Mouse (Mus musculus): ENCODE data around the gene Bicd2. TPM values are rescaled to one million over a fixed set of nuclear protein-coding genes. Genes with fewer than 3 reads are reported as not detected.

Bicd2 gene
- polyA plus RNA-seq, 1 experiment from 2014 or later, result 26.2 TPM

GRCm38 (mm10) chr13:49311642-49312041 lies 29.7 kb upstream of the Bicd2 start:
- ATAC-seq (ENCODE audit: insufficient read depth, low FRiP score, low read depth), result no peak
- Histone ChIP-seq H3K27me3 (replicated peaks) (no peaks in the 10 kb centered on the region), H3K9me3 (no peaks in the 10 kb centered on the region), H3K27ac (no peak overlapping the region), H3K4me3 (replicated peaks) (no peak overlapping the region), H3K4me1 (peaks cover 8% of the 10 kb centered on the region), H3K9ac (no peak overlapping the region), H3K36me3 (no peaks in the 10 kb centered on the region), H3K4me2 (no peak overlapping the region)
- 60% methylated on average over 7 of the region's 7 CpGs for WGBS

- ATAC-seq (ENCODE audit: insufficient read depth, low FRiP score, low read depth), result no peak
- Histone ChIP-seq H3K36me3 (no peaks in the 10 kb centered on the region), H3K27me3 (replicated peaks) (no peaks in the 10 kb centered on the region), H3K9ac (no peak overlapping the region), H3K9me3 (no peaks in the 10 kb centered on the region), H3K27ac (no peak overlapping the region), H3K4me1 (peaks cover 6% of the 10 kb centered on the region), H3K4me3 (replicated peaks) (no peak overlapping the region), H3K4me2 (no peak overlapping the region)
- WGBS, result 41% methylated on average over 9 of the region's 9 CpGs
These were observed 24.8 kb upstream of the Bicd2 start for GRCm38 (mm10) chr13:49316386-49317162.

GRCm38 (mm10) chr13:49317508-49317907 lies 23.9 kb upstream of the Bicd2 start:
- ATAC-seq (ENCODE audit: insufficient read depth, low FRiP score, low read depth), result no peak
- no peaks in the 10 kb centered on the region for H3K9me3 ChIP-seq
- no peaks in the 10 kb centered on the region for H3K36me3 ChIP-seq
- no peaks in the 10 kb centered on the region for H3K27me3 ChIP-seq (replicated peaks)
- no peak overlapping the region for H3K9ac ChIP-seq
- H3K4me2 ChIP-seq, result no peak overlapping the region
- WGBS, result 71% methylated on average over 6 of the region's 6 CpGs
- H3K4me1 ChIP-seq, result peaks cover 6% of the 10 kb centered on the region
- H3K27ac ChIP-seq, result no peak overlapping the region
- H3K4me3 ChIP-seq (replicated peaks), result no peak overlapping the region

GRCm38 (mm10) chr13:49317914-49318313 lies 23.5 kb upstream of the Bicd2 start:
- Histone ChIP-seq H3K9me3 (no peaks in the 10 kb centered on the region), H3K4me1 (peaks cover 6% of the 10 kb centered on the region), H3K27ac (no peak overlapping the region), H3K36me3 (no peaks in the 10 kb centered on the region), H3K4me2 (no peak overlapping the region), H3K9ac (no peak overlapping the region), H3K4me3 (replicated peaks) (no peak overlapping the region), H3K27me3 (replicated peaks) (no peaks in the 10 kb centered on the region)
- 80% methylated on average over 7 of the region's 7 CpGs for WGBS
- ATAC-seq (ENCODE audit: insufficient read depth, low FRiP score, low read depth), result no peak

GRCm38 (mm10) chr13:49320040-49320439 lies 21.3 kb upstream of the Bicd2 start, which contains the start of gene Fgd3:
TSS of gene Fgd3 (minus strand) at chr13:49320311.
- H3K4me2 ChIP-seq, result peak within 1 kb of the TSS; percentile 40
- H3K4me3 ChIP-seq (replicated peaks), result 0 out of 2 replicates have a peak within 1 kb of the TSS, but pooled peaks have one; percentile 2
- H3K27ac ChIP-seq, result no peak within 1 kb of the TSS
- peaks cover 6% of the 10 kb centered on the region for H3K4me1 ChIP-seq
- H3K9me3 ChIP-seq, result no peaks in the 10 kb centered on the region
- peak; percentile 52; the same call in 1 of the 2 replicates for ATAC-seq (ENCODE audit: insufficient read depth, low FRiP score, low read depth)
- 2% methylated on average over 10 of the region's 10 CpGs for WGBS
- H3K9ac ChIP-seq, result no peak within 1 kb of the TSS
- no peaks in the 10 kb centered on the region for H3K27me3 ChIP-seq (replicated peaks)
- no peaks in the 10 kb centered on the region for H3K36me3 ChIP-seq

GRCm38 (mm10) chr13:49320514-49320913 lies 20.9 kb upstream of the Bicd2 start:
- H3K27me3 ChIP-seq (replicated peaks), result no peaks in the 10 kb centered on the region
- H3K4me2 ChIP-seq, result 0 out of 2 replicates have a peak overlapping the region, but pooled peaks have one; percentile 40
- no peak overlapping the region for H3K4me3 ChIP-seq (replicated peaks)
- H3K9me3 ChIP-seq, result no peaks in the 10 kb centered on the region
- H3K36me3 ChIP-seq, result no peaks in the 10 kb centered on the region
- WGBS, result 79% methylated on average over 1 of the region's 1 CpGs
- ATAC-seq (ENCODE audit: insufficient read depth, low FRiP score, low read depth), result no peak
- no peak overlapping the region for H3K9ac ChIP-seq
- H3K27ac ChIP-seq, result no peak overlapping the region
- H3K4me1 ChIP-seq, result peaks cover 6% of the 10 kb centered on the region

- Histone ChIP-seq H3K4me3 (replicated peaks) (no peak overlapping the region), H3K36me3 (no peaks in the 10 kb centered on the region), H3K27ac (no peak overlapping the region), H3K9me3 (no peaks in the 10 kb centered on the region), H3K4me2 (no peak overlapping the region), H3K27me3 (replicated peaks) (no peaks in the 10 kb centered on the region), H3K9ac (no peak overlapping the region), H3K4me1 (peaks cover 6% of the 10 kb centered on the region)
- no peak for ATAC-seq (ENCODE audit: insufficient read depth, low FRiP score, low read depth)
- 68% methylated on average over 3 of the region's 3 CpGs for WGBS
These were observed 19.9 kb upstream of the Bicd2 start for GRCm38 (mm10) chr13:49321452-49321851.

GRCm38 (mm10) chr13:49322169-49322568 lies 19.2 kb upstream of the Bicd2 start:
- Histone ChIP-seq H3K27ac (no peak overlapping the region), H3K9me3 (no peaks in the 10 kb centered on the region), H3K4me2 (no peak overlapping the region), H3K4me1 (peaks cover 6% of the 10 kb centered on the region), H3K27me3 (replicated peaks) (no peaks in the 10 kb centered on the region), H3K4me3 (replicated peaks) (no peak overlapping the region), H3K9ac (no peak overlapping the region), H3K36me3 (no peaks in the 10 kb centered on the region)
- no peak for ATAC-seq (ENCODE audit: insufficient read depth, low FRiP score, low read depth)
- 73% methylated on average over 5 of the region's 5 CpGs for WGBS

- Histone ChIP-seq H3K4me2 (no peak overlapping the region), H3K27me3 (replicated peaks) (no peaks in the 10 kb centered on the region), H3K4me3 (replicated peaks) (no peak overlapping the region), H3K4me1 (peaks cover 6% of the 10 kb centered on the region), H3K36me3 (no peaks in the 10 kb centered on the region), H3K9ac (no peak overlapping the region), H3K9me3 (no peaks in the 10 kb centered on the region), H3K27ac (no peak overlapping the region)
- 84% methylated on average over 5 of the region's 5 CpGs for WGBS
- ATAC-seq (ENCODE audit: insufficient read depth, low FRiP score, low read depth), result no peak
These were observed 18.6 kb upstream of the Bicd2 start for GRCm38 (mm10) chr13:49322739-49323138.

- no peak overlapping the region for H3K4me3 ChIP-seq (replicated peaks)
- H3K27ac ChIP-seq, result no peak overlapping the region
- no peak overlapping the region for H3K9ac ChIP-seq
- no peaks in the 10 kb centered on the region for H3K36me3 ChIP-seq
- no peak for ATAC-seq (ENCODE audit: insufficient read depth, low FRiP score, low read depth)
- no peak overlapping the region for H3K4me2 ChIP-seq
- H3K27me3 ChIP-seq (replicated peaks), result no peaks in the 10 kb centered on the region
- 84% methylated on average over 5 of the region's 5 CpGs for WGBS
- no peaks in the 10 kb centered on the region for H3K9me3 ChIP-seq
- H3K4me1 ChIP-seq, result peaks cover 5% of the 10 kb centered on the region
These were observed 16.5 kb upstream of the Bicd2 start for GRCm38 (mm10) chr13:49324871-49325270.

GRCm38 (mm10) chr13:49326246-49327206 lies 14.9 kb upstream of the Bicd2 start:
- no peak overlapping the region for H3K4me3 ChIP-seq (replicated peaks)
- H3K4me2 ChIP-seq, result no peak overlapping the region
- H3K36me3 ChIP-seq, result no peaks in the 10 kb centered on the region
- WGBS, result 60% methylated on average over 6 of the region's 6 CpGs
- no peaks in the 10 kb centered on the region for H3K9me3 ChIP-seq
- H3K9ac ChIP-seq, result no peak overlapping the region
- H3K27me3 ChIP-seq (replicated peaks), result no peaks in the 10 kb centered on the region
- H3K4me1 ChIP-seq, result no peaks in the 10 kb centered on the region
- no peak overlapping the region for H3K27ac ChIP-seq
- no peak for ATAC-seq (ENCODE audit: insufficient read depth, low FRiP score, low read depth)

GRCm38 (mm10) chr13:49328101-49328500 lies 13.3 kb upstream of the Bicd2 start:
- Histone ChIP-seq H3K4me2 (no peak overlapping the region), H3K36me3 (no peaks in the 10 kb centered on the region), H3K9ac (no peak overlapping the region), H3K4me3 (replicated peaks) (no peak overlapping the region), H3K27me3 (replicated peaks) (no peaks in the 10 kb centered on the region), H3K9me3 (no peaks in the 10 kb centered on the region), H3K4me1 (no peaks in the 10 kb centered on the region), H3K27ac (no peak overlapping the region)
- WGBS, result 70% methylated on average over 4 of the region's 4 CpGs
- no peak for ATAC-seq (ENCODE audit: insufficient read depth, low FRiP score, low read depth)

Data from stomach, embryonic 15.5 days (tissue).